Mouse (Mus musculus) embryonic facial prominence, embryonic 14.5 days (tissue): ENCODE results near the gene Nrros. TPM values are rescaled to one million over a fixed set of nuclear protein-coding genes. Genes with fewer than 3 reads are reported as not detected.

Experiments used
- ATAC-seq: fragments of 200-750 bp; cut with Nextera tagmentation; 2 replicates; pipeline ENCODE4 v1.8.0; 2017; ENCODE audit warnings: low read depth, moderate number of reproducible peaks, moderate TSS enrichment
- DNase-seq: peaks from one replicate; pipeline ENCODE4 v3.0.0-alpha.2; 2015; ENCODE audit warnings: low spot score
- H3K27ac ChIP-seq: fragments of 300-500 bp; sonication (generic); replicated peaks from 2 replicates; pipeline ENCODE4 v1.5.1; 2014; ENCODE audit warnings: low read depth, mild to moderate bottlenecking, low read length, moderate library complexity
- H3K27me3 ChIP-seq: fragments of 300-500 bp; sonication (generic); replicated peaks from 2 replicates; pipeline ENCODE4 v1.6.1; 2014; ENCODE audit warnings: low read length; ENCODE audit not compliant: control insufficient read depth, insufficient read depth
- H3K36me3 ChIP-seq: fragments of 300-500 bp; sonication (generic); 2 replicates; pipeline ENCODE4 v1.6.1; 2014; ENCODE audit warnings: low read length, mixed read lengths; ENCODE audit not compliant: control insufficient read depth, insufficient read depth
- H3K4me1 ChIP-seq: fragments of 300-500 bp; sonication (generic); 2 replicates; pipeline ENCODE4 v1.6.1; 2014; ENCODE audit warnings: antibody characterized with exemption, low read length; ENCODE audit not compliant: control insufficient read depth, insufficient read depth
- H3K4me2 ChIP-seq: fragments of 300-500 bp; sonication (generic); 2 replicates; pipeline ENCODE4 v1.6.1; 2014; ENCODE audit warnings: low read depth, mild to moderate bottlenecking, low read length, moderate library complexity, mixed read lengths
- H3K4me3 ChIP-seq: fragments of 300-500 bp; sonication (generic); 2 replicates; pipeline ENCODE4 v1.5.1; 2014; ENCODE audit warnings: low read depth, mild to moderate bottlenecking, low read length
- H3K9ac ChIP-seq: fragments of 300-500 bp; sonication (generic); 2 replicates; pipeline ENCODE4 v1.6.1; 2014; ENCODE audit warnings: low read depth, mild to moderate bottlenecking, low read length, moderate library complexity, mixed read lengths
- H3K9me3 ChIP-seq: fragments of 300-500 bp; sonication (generic); 2 replicates; pipeline ENCODE4 v1.6.1; 2016; ENCODE audit warnings: low read length; ENCODE audit not compliant: control insufficient read depth
- WGBS: fragments of 180-500 bp; shearing (Covaris S2); extraction: QIAGEN DNeasy Blood & Tissue Kit; methylation state at CpG from one replicate; pipeline ENCODE4 v1.1.7; 2014; 5-methylcytosine and 5-hydroxymethylcytosine counted together
- polyA plus RNA-seq: library from polyadenylated mRNA; unstranded; fragments of >200 nt; fragmentation: Nextera tagmentation; extraction: Ambion mirVana; gene quantifications from 2 replicates; pipeline ENCODE4 v1.2.1, GENCODE M21; 2014

The Nrros gene
- polyA plus RNA-seq, result 23.1 and 23.7 TPM in 2 replicates

GRCm38 (mm10) chr16:32165281-32165821 lies at the start of gene Nrros:
Gene Nrros (minus strand): TSS chr16:32165594.
- Histone ChIP-seq H3K9ac (peak within 1 kb of the TSS; percentile 66), H3K36me3 (no peaks in the 10 kb centered on the region), H3K4me2 (peak within 1 kb of the TSS; percentile 80), H3K9me3 (no peaks in the 10 kb centered on the region), H3K27ac (no peak within 1 kb of the TSS), H3K4me3 (peak within 1 kb of the TSS; percentile 39), H3K27me3 (peaks cover 12% of the 10 kb centered on the region), H3K4me1 (0 out of 2 replicates have a peak, but pooled peaks cover 10% of the 10 kb centered on the region)
- DNase-seq (peak; percentile 77), ATAC-seq (0 out of 2 replicates have a peak, but pooled peaks have one; percentile 22)
- WGBS, result under 1% methylated on average over 21 of the region's 25 CpGs

GRCm38 (mm10) chr16:32214804-32215576 lies 49.6 kb upstream of the Nrros start:
- WGBS, result 76% methylated on average over 17 of the region's 17 CpGs
- no peaks in the 10 kb centered on the region for H3K27me3 ChIP-seq
- no peaks in the 10 kb centered on the region for H3K4me1 ChIP-seq
- H3K36me3 ChIP-seq, result no peaks in the 10 kb centered on the region
- H3K9me3 ChIP-seq, result no peaks in the 10 kb centered on the region
- H3K4me3 ChIP-seq, result no peak overlapping the region
- no peak for ATAC-seq
- no peak overlapping the region for H3K9ac ChIP-seq
- H3K27ac ChIP-seq, result no peak overlapping the region
- no peak overlapping the region for H3K4me2 ChIP-seq
- DNase-seq, result no peak

- DNase-seq (no peak), ATAC-seq (no peak)
- no peak overlapping the region for H3K4me2 ChIP-seq
- no peaks in the 10 kb centered on the region for H3K4me1 ChIP-seq
- no peaks in the 10 kb centered on the region for H3K36me3 ChIP-seq
- H3K9ac ChIP-seq, result no peak overlapping the region
- no peak overlapping the region for H3K27ac ChIP-seq
- no peak overlapping the region for H3K4me3 ChIP-seq
- no peaks in the 10 kb centered on the region for H3K9me3 ChIP-seq
- no peaks in the 10 kb centered on the region for H3K27me3 ChIP-seq
Observed at GRCm38 (mm10) chr16:32214156-32214555, 48.8 kb upstream of the Nrros start.

GRCm38 (mm10) chr16:32204902-32205301 lies 39.5 kb upstream of the Nrros start:
- no peak overlapping the region for H3K4me3 ChIP-seq
- no peak for ATAC-seq
- no peak overlapping the region for H3K4me2 ChIP-seq
- WGBS, result 58% methylated on average over 3 of the region's 3 CpGs
- H3K9me3 ChIP-seq, result no peaks in the 10 kb centered on the region
- H3K27me3 ChIP-seq, result no peaks in the 10 kb centered on the region
- H3K9ac ChIP-seq, result no peak overlapping the region
- H3K27ac ChIP-seq, result no peak overlapping the region
- peaks cover 7% of the 10 kb centered on the region; the same call in 1 of the 2 replicates for H3K4me1 ChIP-seq
- H3K36me3 ChIP-seq, result no peaks in the 10 kb centered on the region
- DNase-seq, result no peak

- no peaks in the 10 kb centered on the region for H3K36me3 ChIP-seq
- no peak overlapping the region for H3K27ac ChIP-seq
- H3K9me3 ChIP-seq, result no peaks in the 10 kb centered on the region
- ATAC-seq (no peak), DNase-seq (peak; percentile 7)
- 79% methylated on average over 6 of the region's 6 CpGs for WGBS
- H3K9ac ChIP-seq, result no peak overlapping the region
- H3K4me2 ChIP-seq, result no peak overlapping the region
- H3K27me3 ChIP-seq, result no peaks in the 10 kb centered on the region
- peaks cover 7% of the 10 kb centered on the region; the same call in 1 of the 2 replicates for H3K4me1 ChIP-seq
- no peak overlapping the region for H3K4me3 ChIP-seq
Observed at GRCm38 (mm10) chr16:32202681-32203080, 37.3 kb upstream of the Nrros start.

- WGBS, result 43% methylated on average over 9 of the region's 9 CpGs
- DNase-seq (no peak), ATAC-seq (no peak)
- Histone ChIP-seq H3K36me3 (no peaks in the 10 kb centered on the region), H3K4me1 (peaks cover 7% of the 10 kb centered on the region; the same call in 1 of the 2 replicates), H3K9me3 (no peaks in the 10 kb centered on the region), H3K27ac (peak overlapping the region; percentile 92), H3K27me3 (no peaks in the 10 kb centered on the region), H3K9ac (peak overlapping the region; percentile 70), H3K4me2 (peak overlapping the region; percentile 59), H3K4me3 (peak overlapping the region; percentile 41)
Observed at GRCm38 (mm10) chr16:32201004-32201325, 35.6 kb upstream of the Nrros start.

GRCm38 (mm10) chr16:32200256-32201003 lies 35.0 kb upstream of the Nrros start:
- DNase-seq, result peak; percentile 86
- ATAC-seq, result peak; percentile 90
- Histone ChIP-seq H3K4me3 (peak overlapping the region; percentile 41), H3K9me3 (no peaks in the 10 kb centered on the region), H3K9ac (peak overlapping the region; percentile 70), H3K4me1 (peaks cover 7% of the 10 kb centered on the region; the same call in 1 of the 2 replicates), H3K36me3 (no peaks in the 10 kb centered on the region), H3K27me3 (no peaks in the 10 kb centered on the region), H3K27ac (peak overlapping the region; percentile 92), H3K4me2 (peak overlapping the region; percentile 59)
- WGBS, result 27% methylated on average over 21 of the region's 21 CpGs

GRCm38 (mm10) chr16:32190011-32190441 lies 24.6 kb upstream of the Nrros start:
- Histone ChIP-seq H3K4me1 (no peaks in the 10 kb centered on the region), H3K9ac (no peak overlapping the region), H3K4me2 (no peak overlapping the region), H3K27ac (no peak overlapping the region), H3K27me3 (no peaks in the 10 kb centered on the region), H3K9me3 (no peaks in the 10 kb centered on the region), H3K4me3 (no peak overlapping the region), H3K36me3 (no peaks in the 10 kb centered on the region)
- DNase-seq (no peak), ATAC-seq (no peak)
- WGBS, result 68% methylated on average over 12 of the region's 12 CpGs
